Mouse (Mus musculus) thymus, postnatal 4 days (tissue): ENCODE results near the gene Nudt3.
A peak's percentile ranks its signal among the peaks of the same experiment; 100 is the strongest.

Source experiments
- DNase-seq: peaks from one replicate; pipeline ENCODE4 v3.0.0; 2021

Nudt3 gene

GRCm38 (mm10) chr17:27623360-27624326 lies at the start of gene Nudt3:
Gene Nudt3 (minus strand): TSS chr17:27623495.
- peak; percentile 94 for DNase-seq

GRCm38 (mm10) chr17:27671720-27672119 lies 48.4 kb upstream of the Nudt3 start:
- no peak for DNase-seq

- no peak for DNase-seq
Observed at GRCm38 (mm10) chr17:27658767-27659166, 35.5 kb upstream of the Nudt3 start.

- no peak for DNase-seq
Observed at GRCm38 (mm10) chr17:27657123-27657522, 33.8 kb upstream of the Nudt3 start.

GRCm38 (mm10) chr17:27656414-27656813 lies 33.1 kb upstream of the Nudt3 start:
- no peak for DNase-seq

- DNase-seq: peak; percentile 84
Observed at GRCm38 (mm10) chr17:27656011-27656399, 32.7 kb upstream of the Nudt3 start.

GRCm38 (mm10) chr17:27655089-27656010 lies 32.1 kb upstream of the Nudt3 start, which contains the start of gene Pacsin1:
Gene Pacsin1 (plus strand): TSS chr17:27655509.
- DNase-seq: peak; percentile 83

- DNase-seq: no peak
Observed at GRCm38 (mm10) chr17:27653253-27653959, 30.1 kb upstream of the Nudt3 start.

GRCm38 (mm10) chr17:27652046-27652790 lies 28.9 kb upstream of the Nudt3 start:
- peak; percentile 67 for DNase-seq

- no peak for DNase-seq
Observed at GRCm38 (mm10) chr17:27650586-27650985, 27.3 kb upstream of the Nudt3 start.

GRCm38 (mm10) chr17:27650160-27650559 lies 26.9 kb upstream of the Nudt3 start:
- peak; percentile 80 for DNase-seq

GRCm38 (mm10) chr17:27645807-27646206 lies 22.5 kb upstream of the Nudt3 start:
- DNase-seq: no peak

GRCm38 (mm10) chr17:27644572-27644971 lies 21.3 kb upstream of the Nudt3 start:
- DNase-seq: peak; percentile 51

GRCm38 (mm10) chr17:27643756-27644155 lies 20.5 kb upstream of the Nudt3 start:
- DNase-seq: no peak

- DNase-seq: no peak
Observed at GRCm38 (mm10) chr17:27643101-27643500, 19.8 kb upstream of the Nudt3 start.

- no peak for DNase-seq
Observed at GRCm38 (mm10) chr17:27642491-27643062, 19.3 kb upstream of the Nudt3 start.

- peak; percentile 50 for DNase-seq
Observed at GRCm38 (mm10) chr17:27639851-27640250, 16.6 kb upstream of the Nudt3 start.

GRCm38 (mm10) chr17:27638921-27639332 lies 15.6 kb upstream of the Nudt3 start:
- no peak for DNase-seq

GRCm38 (mm10) chr17:27637333-27637732 lies 14.0 kb upstream of the Nudt3 start:
- no peak for DNase-seq

- DNase-seq: no peak
Observed at GRCm38 (mm10) chr17:27636132-27637020, 13.1 kb upstream of the Nudt3 start, which contains the start of gene Rps10. Gene Rps10 (minus strand): TSS chr17:27636669.
